Mouse (Mus musculus) neural tube, embryonic 15.5 days (tissue): Measurements from ENCODE around the gene Mctp1. TPM values are rescaled to one million over a fixed set of nuclear protein-coding genes. Genes with fewer than 3 reads are reported as not detected.

Source experiments
- polyA plus RNA-seq: library from polyadenylated mRNA; unstranded; fragments of >200 nt; fragmentation: Nextera tagmentation; extraction: Ambion mirVana; gene quantifications from 2 replicates; pipeline ENCODE4 v1.2.1, GENCODE M21; 2015

Gene Mctp1
- polyA plus RNA-seq, 1 experiment from 2014 or later: 2.0 TPM

Other genes with a start within 250 kb of the Mctp1 start
- gene Fam81b, start 79.5 kb upstream of the Mctp1 start, polyA plus RNA-seq: not detected in 2 replicates